Comparison of ENCODE assay signal across 19 mouse cellular contexts in the genomic region with DNA sequence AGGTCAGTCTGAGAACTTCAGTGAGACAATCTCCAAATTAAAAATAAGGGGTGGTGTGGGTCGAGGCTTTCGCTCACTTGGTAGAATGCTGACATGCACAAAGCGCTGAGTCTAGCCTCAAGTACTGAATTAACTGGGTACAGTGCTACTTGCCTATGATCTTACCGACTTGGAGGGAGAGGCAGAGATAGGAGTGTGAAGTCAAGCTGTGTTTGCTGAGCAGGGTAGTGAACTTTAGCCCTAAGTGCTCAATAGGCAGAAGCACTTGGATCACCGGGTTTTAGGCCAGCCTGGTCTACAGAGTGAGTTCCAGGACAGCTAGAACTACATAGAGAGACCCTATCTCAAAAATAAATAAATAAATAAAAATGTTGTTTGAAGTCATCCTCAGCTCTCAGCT. TPM values are rescaled to one million over a fixed set of nuclear protein-coding genes. Genes with fewer than 3 reads are reported as not detected.
DNase-seq lines count a peak whose midpoint lies in the region; ATAC-seq and TF ChIP-seq lines count a peak whose summit lies in the region.
"Had no signal": no experiment of that assay in that cellular context is flagged by ENCODE, and none has a peak within 500 bp of the region (broad histone marks: within the 10 kb centered on the region; RNA-seq: fewer than 3 reads in every experiment).

No protein-coding gene starts in this region.

- no peak overlapping the region for H3K4me2 ChIP-seq in kidney, embryonic 16.5 days (replicated peaks; ENCODE audit: low read depth, low read length)
- H3K4me2 ChIP-seq in midbrain, embryonic 11.5 days = no peak overlapping the region
- no peak overlapping the region for H3K4me2 ChIP-seq in midbrain, embryonic 15.5 days
- no peak overlapping the region for H3K4me2 ChIP-seq in stomach, postnatal 0 days (replicated peaks; ENCODE audit: low read depth)
- no peak overlapping the region for H3K4me2 ChIP-seq in hindbrain, embryonic 16.5 days (ENCODE audit: low read length)
- H3K4me2 ChIP-seq: heart, embryonic 15.5 days; stomach, embryonic 15.5 days had no signal

- 64% methylated on average over 5 of the region's 5 CpGs for WGBS in kidney, embryonic 16.5 days
- WGBS in midbrain, embryonic 11.5 days = 71% methylated on average over 5 of the region's 5 CpGs
- 72% methylated on average over 5 of the region's 5 CpGs for WGBS in midbrain, embryonic 15.5 days
- WGBS in stomach, postnatal 0 days = 42% methylated on average over 5 of the region's 5 CpGs
- 74% methylated on average over 5 of the region's 5 CpGs for WGBS in hindbrain, embryonic 16.5 days

- no peak overlapping the region for H3K27ac ChIP-seq in kidney, embryonic 16.5 days (ENCODE audit: low read length)
- no peak overlapping the region for H3K27ac ChIP-seq in midbrain, embryonic 11.5 days (ENCODE audit: low read depth, low read length)
- H3K27ac ChIP-seq in midbrain, embryonic 15.5 days = no peak overlapping the region
- H3K27ac ChIP-seq in stomach, postnatal 0 days (replicated peaks) = no peak overlapping the region
- no peak overlapping the region for H3K27ac ChIP-seq in hindbrain, embryonic 16.5 days (ENCODE audit: low read depth, low read length)
- H3K27ac ChIP-seq: embryonic facial prominence, embryonic 10.5 days; heart, embryonic 15.5 days; stomach, embryonic 15.5 days had no signal

- no peak for TF ChIP-seq EP300 in stomach, postnatal 0 days (optimal IDR thresholded peaks at IDR 0.05)

- no peaks in the 10 kb centered on the region for H3K27me3 ChIP-seq in kidney, embryonic 16.5 days (ENCODE audit: insufficient read depth, low read length)
- no peaks in the 10 kb centered on the region; the same call in 1 of the 2 replicates for H3K27me3 ChIP-seq in midbrain, embryonic 11.5 days (ENCODE audit: control insufficient read depth, insufficient read depth, low read length)
- H3K27me3 ChIP-seq in midbrain, embryonic 15.5 days (replicated peaks) = no peaks in the 10 kb centered on the region
- H3K27me3 ChIP-seq in stomach, postnatal 0 days (ENCODE audit: control insufficient read depth, insufficient read depth, low read length) = no peaks in the 10 kb centered on the region
- H3K27me3 ChIP-seq in hindbrain, embryonic 16.5 days (replicated peaks; ENCODE audit: control insufficient read depth, insufficient read depth, low read length) = no peaks in the 10 kb centered on the region
- H3K27me3 ChIP-seq: CH12.LX; heart, embryonic 15.5 days; stomach, embryonic 15.5 days had no signal

- H3K9me3 ChIP-seq in kidney, embryonic 16.5 days (ENCODE audit: low read length) = no peaks in the 10 kb centered on the region
- no peaks in the 10 kb centered on the region for H3K9me3 ChIP-seq in midbrain, embryonic 11.5 days (ENCODE audit: control insufficient read depth, low read length)
- no peaks in the 10 kb centered on the region for H3K9me3 ChIP-seq in midbrain, embryonic 15.5 days
- no peaks in the 10 kb centered on the region for H3K9me3 ChIP-seq in stomach, postnatal 0 days (ENCODE audit: control insufficient read depth, low read length)
- no peaks in the 10 kb centered on the region for H3K9me3 ChIP-seq in hindbrain, embryonic 16.5 days (ENCODE audit: control insufficient read depth, low read length)
- H3K9me3 ChIP-seq: embryonic facial prominence, embryonic 10.5 days; heart, embryonic 15.5 days; stomach, embryonic 15.5 days had no signal

- peaks cover 24% of the 10 kb centered on the region; the same call in 1 of the 2 replicates for H3K36me3 ChIP-seq in kidney, embryonic 16.5 days (ENCODE audit: insufficient read depth, low read length)
- H3K36me3 ChIP-seq in midbrain, embryonic 11.5 days (ENCODE audit: control insufficient read depth, insufficient read depth, low read length) = peaks cover 7% of the 10 kb centered on the region; the same call in 1 of the 2 replicates
- H3K36me3 ChIP-seq in midbrain, embryonic 15.5 days (replicated peaks) = no peaks in the 10 kb centered on the region
- 0 out of 2 replicates have a peak, but pooled peaks cover 3% of the 10 kb centered on the region for H3K36me3 ChIP-seq in stomach, postnatal 0 days (ENCODE audit: control insufficient read depth, insufficient read depth, low read length)
- H3K36me3 ChIP-seq in hindbrain, embryonic 16.5 days (ENCODE audit: control insufficient read depth, insufficient read depth, low read length) = peaks cover 10% of the 10 kb centered on the region

- TF ChIP-seq CTCF in stomach, postnatal 0 days (IDR thresholded peaks at IDR 0.05; ENCODE audit: low read depth) = no peak

- no peak overlapping the region for H3K4me3 ChIP-seq in kidney, embryonic 16.5 days (ENCODE audit: low read length)
- H3K4me3 ChIP-seq in midbrain, embryonic 11.5 days (ENCODE audit: low read depth, low read length) = no peak overlapping the region
- no peak overlapping the region for H3K4me3 ChIP-seq in midbrain, embryonic 15.5 days
- no peak overlapping the region for H3K4me3 ChIP-seq in stomach, postnatal 0 days (ENCODE audit: low read depth, low read length)
- no peak overlapping the region for H3K4me3 ChIP-seq in hindbrain, embryonic 16.5 days (ENCODE audit: low read length)
- H3K4me3 ChIP-seq: embryonic facial prominence, embryonic 10.5 days; heart, embryonic 15.5 days; myocyte; stomach, embryonic 15.5 days had no signal

- peak; percentile 69 for DNase-seq in kidney, adult 11 months
- peak; percentile 82 for DNase-seq in midbrain, embryonic 11.5 days (ENCODE audit: low spot score, missing footprints)
- DNase-seq in kidney, postnatal 14 days = peak; percentile 58
- DNase-seq in stomach, postnatal 0 days (ENCODE audit: low spot score) = peak; percentile 38
- DNase-seq in cerebellum, adult 9-11 months = no peak
- DNase-seq: cerebellum, adult 2 months; gastrocnemius, postnatal 10 days; heart, adult 11 months; lung, postnatal 10 days; midbrain, embryonic 14.5 days; right cerebral cortex, postnatal 14 days had no signal

- peaks cover 32% of the 10 kb centered on the region for H3K4me1 ChIP-seq in kidney, embryonic 16.5 days (ENCODE audit: insufficient read depth, low read length)
- peaks cover 14% of the 10 kb centered on the region; the same call in 1 of the 2 replicates for H3K4me1 ChIP-seq in midbrain, embryonic 11.5 days (ENCODE audit: control insufficient read depth, insufficient read depth, low read length)
- peaks cover 34% of the 10 kb centered on the region for H3K4me1 ChIP-seq in midbrain, embryonic 15.5 days
- peaks cover 3% of the 10 kb centered on the region; the same call in 1 of the 2 replicates for H3K4me1 ChIP-seq in stomach, postnatal 0 days (replicated peaks; ENCODE audit: control insufficient read depth, insufficient read depth)
- H3K4me1 ChIP-seq in hindbrain, embryonic 16.5 days (ENCODE audit: control insufficient read depth, insufficient read depth, low read depth, low read length) = peaks cover 21% of the 10 kb centered on the region

- H3K9ac ChIP-seq in kidney, embryonic 16.5 days (replicated peaks; ENCODE audit: low read length) = no peak overlapping the region
- H3K9ac ChIP-seq in midbrain, embryonic 11.5 days (ENCODE audit: low read length) = no peak overlapping the region
- no peak overlapping the region for H3K9ac ChIP-seq in midbrain, embryonic 15.5 days
- H3K9ac ChIP-seq in stomach, postnatal 0 days (ENCODE audit: low read length) = no peak overlapping the region
- no peak overlapping the region for H3K9ac ChIP-seq in hindbrain, embryonic 16.5 days (ENCODE audit: low read depth, low read length)
- H3K9ac ChIP-seq: heart, embryonic 15.5 days; stomach, embryonic 15.5 days had no signal

- ATAC-seq in kidney, embryonic 16.5 days (ENCODE audit: low FRiP score, low TSS enrichment) = no peak
- ATAC-seq in midbrain, embryonic 11.5 days (ENCODE audit: low FRiP score) = no peak
- ATAC-seq in midbrain, embryonic 15.5 days (replicated peaks) = no peak
- ATAC-seq in stomach, postnatal 0 days (ENCODE audit: low FRiP score, low TSS enrichment) = peak; percentile 71
- ATAC-seq in hindbrain, embryonic 16.5 days = no peak

RNA-seq across cellular contexts. Expression of a gene that starts 6.2 kb away (rescaled TPM):
- polyA plus RNA-seq in kidney, embryonic 16.5 days (2015; fragmentation: Nextera tagmentation; extraction: Ambion mirVana) = 3,284 and 3,391 TPM in 2 replicates
- 3,727 and 3,899 TPM in 2 replicates for polyA plus RNA-seq in midbrain, embryonic 11.5 days (2014; fragmentation: Nextera tagmentation; extraction: Ambion mirVana)
- polyA plus RNA-seq in midbrain, embryonic 15.5 days (2015; fragmentation: Nextera tagmentation; extraction: Ambion mirVana) = 4,689 and 4,874 TPM in 2 replicates
- polyA plus RNA-seq in stomach, postnatal 0 days (2015; fragmentation: Nextera tagmentation; extraction: Ambion mirVana) = 1,850 and 1,934 TPM in 2 replicates
- polyA plus RNA-seq in hindbrain, embryonic 16.5 days (2015; fragmentation: Nextera tagmentation; extraction: Ambion mirVana) = 4,470 and 4,568 TPM in 2 replicates

RNA-seq across cellular contexts. Expression of a gene that starts 17.1 kb away (rescaled TPM):
- polyA plus RNA-seq in kidney, embryonic 16.5 days (2015; fragmentation: Nextera tagmentation; extraction: Ambion mirVana) = 4.6 and 6.6 TPM in 2 replicates
- 4.9 and 5.4 TPM in 2 replicates for polyA plus RNA-seq in midbrain, embryonic 11.5 days (2014; fragmentation: Nextera tagmentation; extraction: Ambion mirVana)
- polyA plus RNA-seq in midbrain, embryonic 15.5 days (2015; fragmentation: Nextera tagmentation; extraction: Ambion mirVana) = 35.8 and 38.8 TPM in 2 replicates
- 9.6 and 11.0 TPM in 2 replicates for polyA plus RNA-seq in stomach, postnatal 0 days (2015; fragmentation: Nextera tagmentation; extraction: Ambion mirVana)
- polyA plus RNA-seq in hindbrain, embryonic 16.5 days (2015; fragmentation: Nextera tagmentation; extraction: Ambion mirVana) = 35.3 and 36.6 TPM in 2 replicates

RNA-seq across cellular contexts. Expression of a gene that starts 18.1 kb away (rescaled TPM):
- 7.6 and 17.7 TPM in 2 replicates for polyA plus RNA-seq in kidney, embryonic 16.5 days (2015; fragmentation: Nextera tagmentation; extraction: Ambion mirVana)
- 54.8 and 68.5 TPM in 2 replicates for polyA plus RNA-seq in midbrain, embryonic 11.5 days (2014; fragmentation: Nextera tagmentation; extraction: Ambion mirVana)
- polyA plus RNA-seq in midbrain, embryonic 15.5 days (2015; fragmentation: Nextera tagmentation; extraction: Ambion mirVana) = 67.0 and 67.3 TPM in 2 replicates
- 17.8 and 18.6 TPM in 2 replicates for polyA plus RNA-seq in stomach, postnatal 0 days (2015; fragmentation: Nextera tagmentation; extraction: Ambion mirVana)
- polyA plus RNA-seq in hindbrain, embryonic 16.5 days (2015; fragmentation: Nextera tagmentation; extraction: Ambion mirVana) = 23.8 and 50.7 TPM in 2 replicates
